Mouse (Mus musculus): Measurements from ENCODE around the gene Comt. TPM values are rescaled to one million over a fixed set of nuclear protein-coding genes. Genes with fewer than 3 reads are reported as not detected.

Gene Comt
- polyA plus RNA-seq, 1 experiment from 2014 or later: 113 TPM

GRCm38 (mm10) chr16:18386451-18386850, 40.2 kb downstream of the Comt start:
- ATAC-seq (replicated peaks; ENCODE audit: insufficient number of reproducible peaks, insufficient read depth, low FRiP score, low read depth): no peak
- no peaks in the 10 kb centered on the region for H3K36me3 ChIP-seq
- H3K9me3 ChIP-seq (replicated peaks): no peaks in the 10 kb centered on the region
- peaks cover 45% of the 10 kb centered on the region for H3K4me1 ChIP-seq (replicated peaks)
- no peak overlapping the region for H3K4me2 ChIP-seq
- no peak overlapping the region for H3K4me3 ChIP-seq
- no peaks in the 10 kb centered on the region for H3K27me3 ChIP-seq
- H3K27ac ChIP-seq: no peak overlapping the region
- H3K9ac ChIP-seq: no peak overlapping the region
- WGBS: 79% methylated on average over 7 of the region's 7 CpGs

GRCm38 (mm10) chr16:18385411-18385810, 41.2 kb downstream of the Comt start:
- H3K27ac ChIP-seq: no peak overlapping the region
- WGBS: 66% methylated on average over 5 of the region's 5 CpGs
- H3K4me2 ChIP-seq: no peak overlapping the region
- no peak overlapping the region for H3K4me3 ChIP-seq
- H3K9ac ChIP-seq: no peak overlapping the region
- no peaks in the 10 kb centered on the region for H3K27me3 ChIP-seq
- no peak for ATAC-seq (replicated peaks; ENCODE audit: insufficient number of reproducible peaks, insufficient read depth, low FRiP score, low read depth)
- peaks cover 49% of the 10 kb centered on the region for H3K4me1 ChIP-seq (replicated peaks)
- H3K9me3 ChIP-seq (replicated peaks): no peaks in the 10 kb centered on the region
- H3K36me3 ChIP-seq: no peaks in the 10 kb centered on the region

GRCm38 (mm10) chr16:18384659-18385058, 42.0 kb downstream of the Comt start:
- Histone ChIP-seq H3K36me3 (no peaks in the 10 kb centered on the region), H3K27ac (no peak overlapping the region), H3K9ac (no peak overlapping the region), H3K4me1 (replicated peaks) (peaks cover 56% of the 10 kb centered on the region), H3K9me3 (replicated peaks) (no peaks in the 10 kb centered on the region), H3K4me2 (no peak overlapping the region), H3K27me3 (no peaks in the 10 kb centered on the region), H3K4me3 (no peak overlapping the region)
- ATAC-seq (replicated peaks; ENCODE audit: insufficient number of reproducible peaks, insufficient read depth, low FRiP score, low read depth): no peak
- 87% methylated on average over 8 of the region's 8 CpGs for WGBS

GRCm38 (mm10) chr16:18384211-18384610, 42.4 kb downstream of the Comt start:
- Histone ChIP-seq H3K4me1 (replicated peaks) (peaks cover 57% of the 10 kb centered on the region), H3K4me3 (no peak overlapping the region), H3K9me3 (replicated peaks) (no peaks in the 10 kb centered on the region), H3K9ac (no peak overlapping the region), H3K27ac (no peak overlapping the region), H3K4me2 (no peak overlapping the region), H3K36me3 (no peaks in the 10 kb centered on the region), H3K27me3 (no peaks in the 10 kb centered on the region)
- WGBS: 82% methylated on average over 7 of the region's 7 CpGs
- no peak for ATAC-seq (replicated peaks; ENCODE audit: insufficient number of reproducible peaks, insufficient read depth, low FRiP score, low read depth)

- Histone ChIP-seq H3K4me2 (no peak overlapping the region), H3K4me3 (no peak overlapping the region), H3K9ac (no peak overlapping the region), H3K36me3 (no peaks in the 10 kb centered on the region), H3K27ac (peak overlapping the region; percentile 13; the same call in 1 of the 2 replicates), H3K9me3 (replicated peaks) (no peaks in the 10 kb centered on the region), H3K27me3 (no peaks in the 10 kb centered on the region), H3K4me1 (replicated peaks) (peaks cover 55% of the 10 kb centered on the region)
- 41% methylated on average over 3 of the region's 3 CpGs for WGBS
- ATAC-seq (replicated peaks; ENCODE audit: insufficient number of reproducible peaks, insufficient read depth, low FRiP score, low read depth): no peak
These were observed 42.9 kb downstream of the Comt start for GRCm38 (mm10) chr16:18383756-18384155.

GRCm38 (mm10) chr16:18383045-18383726, 43.5 kb downstream of the Comt start:
- ATAC-seq (replicated peaks; ENCODE audit: insufficient number of reproducible peaks, insufficient read depth, low FRiP score, low read depth): peak; percentile 48; the same call in 1 of the 2 replicates
- H3K36me3 ChIP-seq: no peaks in the 10 kb centered on the region
- peaks cover 49% of the 10 kb centered on the region for H3K4me1 ChIP-seq (replicated peaks)
- H3K9me3 ChIP-seq (replicated peaks): no peaks in the 10 kb centered on the region
- no peak overlapping the region for H3K4me3 ChIP-seq
- H3K27me3 ChIP-seq: no peaks in the 10 kb centered on the region
- WGBS: 67% methylated on average over 9 of the region's 9 CpGs
- H3K9ac ChIP-seq: no peak overlapping the region
- H3K4me2 ChIP-seq: no peak overlapping the region
- H3K27ac ChIP-seq: peak overlapping the region; percentile 13; the same call in 1 of the 2 replicates

GRCm38 (mm10) chr16:18381621-18382258, 44.9 kb downstream of the Comt start:
- WGBS: 61% methylated on average over 6 of the region's 6 CpGs
- no peak overlapping the region for H3K27ac ChIP-seq
- ATAC-seq (replicated peaks; ENCODE audit: insufficient number of reproducible peaks, insufficient read depth, low FRiP score, low read depth): no peak
- H3K9me3 ChIP-seq (replicated peaks): no peaks in the 10 kb centered on the region
- H3K4me3 ChIP-seq: no peak overlapping the region
- H3K36me3 ChIP-seq: no peaks in the 10 kb centered on the region
- no peaks in the 10 kb centered on the region for H3K27me3 ChIP-seq
- H3K9ac ChIP-seq: no peak overlapping the region
- H3K4me2 ChIP-seq: no peak overlapping the region
- H3K4me1 ChIP-seq (replicated peaks): peaks cover 44% of the 10 kb centered on the region

- H3K27me3 ChIP-seq: no peaks in the 10 kb centered on the region
- ATAC-seq (replicated peaks; ENCODE audit: insufficient number of reproducible peaks, insufficient read depth, low FRiP score, low read depth): no peak
- no peak overlapping the region for H3K27ac ChIP-seq
- 59% methylated on average over 6 of the region's 6 CpGs for WGBS
- H3K4me2 ChIP-seq: no peak overlapping the region
- no peak overlapping the region for H3K4me3 ChIP-seq
- H3K36me3 ChIP-seq: no peaks in the 10 kb centered on the region
- peaks cover 45% of the 10 kb centered on the region for H3K4me1 ChIP-seq (replicated peaks)
- H3K9me3 ChIP-seq (replicated peaks): no peaks in the 10 kb centered on the region
- no peak overlapping the region for H3K9ac ChIP-seq
These were observed 46.1 kb downstream of the Comt start for GRCm38 (mm10) chr16:18380495-18381063.

- ATAC-seq (replicated peaks; ENCODE audit: insufficient number of reproducible peaks, insufficient read depth, low FRiP score, low read depth): no peak
- Histone ChIP-seq H3K27me3 (no peaks in the 10 kb centered on the region), H3K9me3 (replicated peaks) (no peaks in the 10 kb centered on the region), H3K4me2 (no peak overlapping the region), H3K4me3 (no peak overlapping the region), H3K27ac (no peak overlapping the region), H3K36me3 (no peaks in the 10 kb centered on the region), H3K9ac (no peak overlapping the region), H3K4me1 (replicated peaks) (peaks cover 45% of the 10 kb centered on the region)
- WGBS: 62% methylated on average over 8 of the region's 8 CpGs
These were observed 47.2 kb downstream of the Comt start for GRCm38 (mm10) chr16:18379338-18380001.

GRCm38 (mm10) chr16:18378489-18378888, 48.2 kb downstream of the Comt start:
- peaks cover 36% of the 10 kb centered on the region for H3K4me1 ChIP-seq (replicated peaks)
- no peaks in the 10 kb centered on the region for H3K36me3 ChIP-seq
- no peak overlapping the region for H3K4me3 ChIP-seq
- no peak overlapping the region for H3K4me2 ChIP-seq
- H3K27ac ChIP-seq: no peak overlapping the region
- no peak for ATAC-seq (replicated peaks; ENCODE audit: insufficient number of reproducible peaks, insufficient read depth, low FRiP score, low read depth)
- H3K9me3 ChIP-seq (replicated peaks): no peaks in the 10 kb centered on the region
- no peak overlapping the region for H3K9ac ChIP-seq
- no peaks in the 10 kb centered on the region for H3K27me3 ChIP-seq
- 43% methylated on average over 1 of the region's 1 CpGs for WGBS

- Histone ChIP-seq H3K4me1 (replicated peaks) (peaks cover 28% of the 10 kb centered on the region), H3K9ac (no peak overlapping the region), H3K9me3 (replicated peaks) (no peaks in the 10 kb centered on the region), H3K36me3 (no peaks in the 10 kb centered on the region), H3K4me2 (no peak overlapping the region), H3K27me3 (no peaks in the 10 kb centered on the region), H3K4me3 (no peak overlapping the region), H3K27ac (no peak overlapping the region; the same call in 1 of the 2 replicates)
- 0 out of 2 replicates have a peak, but pooled peaks have one; percentile 12 for ATAC-seq (replicated peaks; ENCODE audit: insufficient number of reproducible peaks, insufficient read depth, low FRiP score, low read depth)
- 18% methylated on average over 3 of the region's 3 CpGs for WGBS
These were observed 49.4 kb downstream of the Comt start for GRCm38 (mm10) chr16:18377203-18377602.
